Mouse (Mus musculus): Measurements from ENCODE around the gene Scgb1b3. TPM values are rescaled to one million over a fixed set of nuclear protein-coding genes. Genes with fewer than 3 reads are reported as not detected.

The Scgb1b3 gene
- polyA plus RNA-seq (2012) = not detected in 2 replicates

GRCm38 (mm10) chr7:31375292-31375691, at the start of gene Scgb1b3:
TSS of gene Scgb1b3 (plus strand) at chr7:31375592.
- TF ChIP-seq GATA1 (IDR thresholded peaks at IDR 0.05; ENCODE audit: low read length) = no peak

GRCm38 (mm10) chr7:31362022-31362560, 13.3 kb upstream of the Scgb1b3 start, which contains the start of gene Scgb2b3:
TSS of gene Scgb2b3 (minus strand) at chr7:31362072.
- TF ChIP-seq GATA1 (IDR thresholded peaks at IDR 0.05; ENCODE audit: low read length) = no peak

Other genes with a start within 250 kb of the Scgb1b3 start
- 0.11 and 0.17 TPM in 2 replicates for gene Scn1b, start 248.6 kb upstream of the Scgb1b3 start, polyA plus RNA-seq (2012)
- 89.7 and 102 TPM in 2 replicates for gene Gramd1a, start 219.7 kb upstream of the Scgb1b3 start, polyA plus RNA-seq (2012)
- gene Scgb2b2, start 85.1 kb upstream of the Scgb1b3 start, polyA plus RNA-seq (2012) = not detected in 2 replicates
- gene Scgb1b2, start 83.8 kb upstream of the Scgb1b3 start, polyA plus RNA-seq (2012) = not detected in 2 replicates
- not detected in 2 replicates for gene Scgb2b3, start 13.5 kb upstream of the Scgb1b3 start, polyA plus RNA-seq (2012)